Comparison of ENCODE assay signal across 11 mouse cellular contexts in the genomic region with DNA sequence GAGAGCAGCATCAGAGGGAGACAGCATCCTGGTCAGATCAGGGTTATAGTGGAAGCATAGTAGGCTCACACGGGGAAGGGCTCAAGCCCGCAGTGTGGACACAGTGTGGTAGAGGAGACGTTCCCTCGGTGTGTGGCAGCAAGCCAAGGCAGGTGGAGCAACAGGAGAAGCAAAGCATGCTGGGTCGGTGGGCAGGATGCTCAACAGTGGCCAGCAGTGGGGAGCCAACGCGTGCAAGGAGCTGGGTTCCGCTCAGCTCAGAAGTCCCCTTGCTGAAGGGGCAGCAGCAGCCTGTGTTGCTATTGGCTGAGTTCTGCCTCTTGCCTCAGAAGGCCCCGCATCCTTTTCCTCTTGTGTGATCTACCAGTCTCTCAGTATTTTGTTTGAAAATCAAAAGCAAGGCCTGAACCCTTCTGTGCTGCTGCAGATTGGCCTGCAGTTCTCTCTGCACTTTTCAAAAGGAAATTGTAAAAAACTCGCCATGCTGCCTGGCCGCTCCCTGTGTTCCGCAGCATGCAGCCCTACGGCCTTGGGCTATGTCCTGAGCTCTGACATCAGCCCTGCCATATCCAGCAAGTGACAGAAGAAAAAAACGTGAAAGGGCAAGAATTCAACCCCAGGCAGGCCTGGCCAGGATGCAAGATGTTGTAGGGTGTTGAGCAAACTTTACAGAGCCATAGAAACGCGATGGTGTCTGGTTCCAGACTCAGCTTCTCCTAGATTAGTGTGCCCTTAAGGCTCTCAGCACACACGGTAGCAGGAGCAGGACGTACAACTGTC.
DNase-seq lines count a peak whose midpoint lies in the region; ATAC-seq and TF ChIP-seq lines count a peak whose summit lies in the region.
"Had no signal": no experiment of that assay in that cellular context is flagged by ENCODE, and none has a peak within 500 bp of the region (broad histone marks: within the 10 kb centered on the region; RNA-seq: fewer than 3 reads in every experiment).

No protein-coding gene starts in this region.

- 0 out of 2 replicates have a peak, but pooled peaks have one; percentile 20 for ATAC-seq in neutrophil, adult 5-6 weeks (ENCODE audit: extremely low read depth, insufficient number of reproducible peaks, low FRiP score, poor library complexity, severe bottlenecking)

- TF ChIP-seq CTCF in brain, embryonic 14.5 days (IDR thresholded peaks at IDR 0.05; ENCODE audit: borderline replicate concordance, extremely low read depth, insufficient read depth, insufficient read length) = no peak

- DNase-seq in adrenal gland, postnatal 10 days = peak; percentile 43
- DNase-seq in adrenal gland, postnatal 4 days (ENCODE audit: low spot score in 2 of 2) = no peak
- peak; percentile 26 to 38 for DNase-seq in lung, postnatal 4 days
- no peak for DNase-seq in lung, postnatal 25 days (ENCODE audit: low spot score)
- DNase-seq in brain, embryonic 14.5 days (ENCODE audit: low read depth) = peak; percentile 37
- no peak for DNase-seq in heart, adult 9 months (ENCODE audit: low spot score in 2 of 2)
- DNase-seq in cerebellum, adult 8-10 months = no peak
- DNase-seq: cerebellum, adult 2 months; kidney, adult 2 months; lung, adult 18-20 months had no signal

- TF ChIP-seq POLR2A in brain, embryonic 14.5 days (IDR thresholded peaks at IDR 0.05; ENCODE audit: borderline replicate concordance, extremely low read depth, insufficient read depth, insufficient read length, poor library complexity, severe bottlenecking) = no peak

Comparison
In these comparisons a context has a peak if more than half of its experiments do, and no peak if none do; other contexts are left out.
1. DNase-seq: peak in adrenal gland, postnatal 10 days (single experiment), lung, postnatal 4 days (2 of 2) and brain, embryonic 14.5 days (single experiment); none in adrenal gland, postnatal 4 days (0 of 2), lung, postnatal 25 days (single experiment), heart, adult 9 months (0 of 2) and cerebellum, adult 8-10 months (single experiment).